12 mouse cellular contexts compared by ENCODE assay signal in genomic region chr12:54334491-54335132, GRCm38 (mm10).
A peak's percentile ranks its signal among the peaks of the same experiment; 100 is the strongest.
DNase-seq lines count a peak whose midpoint lies in the region; ATAC-seq and TF ChIP-seq lines count a peak whose summit lies in the region.
"Had no signal": no experiment of that assay in that cellular context is flagged by ENCODE, and none has a peak within 500 bp of the region (broad histone marks: within the 10 kb centered on the region; RNA-seq: fewer than 3 reads in every experiment).

No protein-coding gene starts in this region.

- H3K36me3 ChIP-seq in heart, postnatal 0 days (replicated peaks; ENCODE audit: control insufficient read depth, insufficient read depth, low read length): no peaks in the 10 kb centered on the region
- H3K36me3 ChIP-seq in forebrain, embryonic 16.5 days (ENCODE audit: control insufficient read depth, insufficient read depth): no peaks in the 10 kb centered on the region
- H3K36me3 ChIP-seq in midbrain, embryonic 11.5 days (ENCODE audit: control insufficient read depth, insufficient read depth, low read length): no peaks in the 10 kb centered on the region
- no peaks in the 10 kb centered on the region for H3K36me3 ChIP-seq in liver, embryonic 11.5 days (ENCODE audit: control insufficient read depth, insufficient read depth, low read length)

- no peak overlapping the region for H3K4me2 ChIP-seq in heart, postnatal 0 days (ENCODE audit: low read depth, low read length)
- H3K4me2 ChIP-seq in forebrain, embryonic 16.5 days (ENCODE audit: low read length): no peak overlapping the region
- H3K4me2 ChIP-seq in midbrain, embryonic 11.5 days: no peak overlapping the region
- no peak overlapping the region for H3K4me2 ChIP-seq in liver, embryonic 11.5 days

- TF ChIP-seq CTCF in heart, postnatal 0 days (IDR thresholded peaks at IDR 0.05; ENCODE audit: low read depth): no peak

- peak; percentile 46 for DNase-seq in heart, postnatal 0 days (ENCODE audit: low spot score)
- no peak for DNase-seq in heart, adult 9 months (ENCODE audit: low spot score in 2 of 2)
- DNase-seq in midbrain, embryonic 11.5 days (ENCODE audit: low spot score, missing footprints): no peak
- no peak for DNase-seq in adrenal gland, postnatal 10 days
- DNase-seq in liver, embryonic 11.5 days (ENCODE audit: low spot score): no peak
- DNase-seq in adrenal gland, postnatal 4 days (ENCODE audit: low spot score in 2 of 2): no peak
- DNase-seq: adrenal gland, adult 2 months; gastrocnemius, postnatal 36 days; right cerebral cortex, postnatal 25 days had no signal

- TF ChIP-seq EP300 in heart, postnatal 0 days (IDR thresholded peaks at IDR 0.05; ENCODE audit: low read depth): no peak

- ATAC-seq in heart, postnatal 0 days (ENCODE audit: insufficient read depth, low read depth): peak; percentile 58; the same call in 1 of the 2 replicates
- peak; percentile 56 for ATAC-seq in CD4-positive, CD25-positive, alpha-beta regulatory T cell, adult 4 months
- peak; percentile 58 for ATAC-seq in forebrain, embryonic 16.5 days
- ATAC-seq in midbrain, embryonic 11.5 days (ENCODE audit: low FRiP score): peak; percentile 84
- ATAC-seq in liver, embryonic 11.5 days (replicated peaks; ENCODE audit: low FRiP score): no peak

- H3K9ac ChIP-seq in heart, postnatal 0 days (replicated peaks; ENCODE audit: low read depth, low read length): no peak overlapping the region
- H3K9ac ChIP-seq in forebrain, embryonic 16.5 days (replicated peaks; ENCODE audit: low read depth, low read length): no peak overlapping the region
- H3K9ac ChIP-seq in midbrain, embryonic 11.5 days (ENCODE audit: low read length): no peak overlapping the region
- H3K9ac ChIP-seq in liver, embryonic 11.5 days (ENCODE audit: low read depth, low read length): no peak overlapping the region

- no peak overlapping the region for H3K4me3 ChIP-seq in heart, postnatal 0 days (ENCODE audit: low read depth, low read length)
- H3K4me3 ChIP-seq in forebrain, embryonic 16.5 days (replicated peaks; ENCODE audit: low read length): no peak overlapping the region
- no peak overlapping the region for H3K4me3 ChIP-seq in midbrain, embryonic 11.5 days (ENCODE audit: low read depth, low read length)
- no peak overlapping the region for H3K4me3 ChIP-seq in liver, embryonic 11.5 days (ENCODE audit: low read depth, low read length)
- H3K4me3 ChIP-seq: megakaryocyte, embryonic 14.5 days had no signal

- 25% methylated on average over 9 of the region's 9 CpGs for WGBS in heart, postnatal 0 days
- WGBS in forebrain, embryonic 16.5 days: 28% methylated on average over 9 of the region's 9 CpGs
- WGBS in midbrain, embryonic 11.5 days: 61% methylated on average over 9 of the region's 9 CpGs
- whole genome bisulfite sequencing in liver, embryonic 11.5 days: 61% methylated on average over 9 of the region's 9 CpGs

- H3K27ac ChIP-seq in heart, postnatal 0 days (ENCODE audit: low read depth): no peak overlapping the region
- peak overlapping the region; percentile 10; the same call in 1 of the 2 replicates for H3K27ac ChIP-seq in forebrain, embryonic 16.5 days (ENCODE audit: low read length)
- H3K27ac ChIP-seq in midbrain, embryonic 11.5 days (ENCODE audit: low read depth, low read length): 0 out of 2 replicates have a peak overlapping the region, but pooled peaks have one; percentile 40
- no peak overlapping the region for H3K27ac ChIP-seq in liver, embryonic 11.5 days (ENCODE audit: low read depth, low read length)

- H3K9me3 ChIP-seq in heart, postnatal 0 days (replicated peaks; ENCODE audit: control insufficient read depth, low read length): no peaks in the 10 kb centered on the region
- no peaks in the 10 kb centered on the region for H3K9me3 ChIP-seq in forebrain, embryonic 16.5 days (ENCODE audit: control insufficient read depth, low read length)
- H3K9me3 ChIP-seq in midbrain, embryonic 11.5 days (ENCODE audit: control insufficient read depth, low read length): no peaks in the 10 kb centered on the region
- H3K9me3 ChIP-seq in liver, embryonic 11.5 days (ENCODE audit: control insufficient read depth, low read length): no peaks in the 10 kb centered on the region
- H3K9me3 ChIP-seq: megakaryocyte, embryonic 14.5 days had no signal

- H3K4me1 ChIP-seq in heart, postnatal 0 days (ENCODE audit: control insufficient read depth, insufficient read depth): no peaks in the 10 kb centered on the region; the same call in 1 of the 2 replicates
- H3K4me1 ChIP-seq in forebrain, embryonic 16.5 days (replicated peaks; ENCODE audit: control insufficient read depth, insufficient read depth, low read length): peaks cover 12% of the 10 kb centered on the region
- peaks cover 10% of the 10 kb centered on the region for H3K4me1 ChIP-seq in midbrain, embryonic 11.5 days (ENCODE audit: control insufficient read depth, insufficient read depth, low read length)
- H3K4me1 ChIP-seq in liver, embryonic 11.5 days (replicated peaks; ENCODE audit: control insufficient read depth, insufficient read depth, low read length): no peaks in the 10 kb centered on the region

- no peaks in the 10 kb centered on the region for H3K27me3 ChIP-seq in heart, postnatal 0 days (ENCODE audit: control insufficient read depth, insufficient read depth, low read length)
- H3K27me3 ChIP-seq in forebrain, embryonic 16.5 days (replicated peaks; ENCODE audit: control insufficient read depth, insufficient read depth, low read length): no peaks in the 10 kb centered on the region
- no peaks in the 10 kb centered on the region for H3K27me3 ChIP-seq in midbrain, embryonic 11.5 days (ENCODE audit: control insufficient read depth, insufficient read depth, low read length)
- H3K27me3 ChIP-seq in liver, embryonic 11.5 days (replicated peaks; ENCODE audit: control insufficient read depth, insufficient read depth, low read length): no peaks in the 10 kb centered on the region

Comparison
In these comparisons a context has a peak if more than half of its experiments do, and no peak if none do; other contexts are left out.
1. H3K27ac ChIP-seq: peak in forebrain, embryonic 16.5 days (single experiment) and midbrain, embryonic 11.5 days (single experiment); none in heart, postnatal 0 days (single experiment) and liver, embryonic 11.5 days (single experiment).